Mouse (Mus musculus) heart, embryonic 14.5 days (tissue): Measurements from ENCODE around the gene Kif1b. TPM values are rescaled to one million over a fixed set of nuclear protein-coding genes. Genes with fewer than 3 reads are reported as not detected.

Experiments used
- ATAC-seq: fragments of 200-750 bp; cut with Nextera tagmentation; 2 replicates; pipeline ENCODE4 v1.8.0; 2017; ENCODE audit warnings: low read depth, moderate TSS enrichment; ENCODE audit not compliant: insufficient number of reproducible peaks, insufficient read depth, low FRiP score
- H3K27ac ChIP-seq, 2 experiments: fragments of 200-500 bp in 1 of 2; fragments of 300-500 bp in 1 of 2; sonication (generic) in 1 of 2; replicated peaks in 1 of 2; 2 replicates each; pipeline ENCODE4 v1.5.1; 2012 to 2014; ENCODE audit warnings: low read depth in 2 of 2, low read length in 2 of 2, control low read depth in 1 of 2, mild to moderate bottlenecking in 1 of 2, mixed read lengths in 1 of 2; ENCODE audit not compliant: control insufficient read depth in 1 of 2, insufficient read depth in 1 of 2
- H3K27me3 ChIP-seq: fragments of 300-500 bp; sonication (generic); 2 replicates; pipeline ENCODE4 v1.6.1; 2014; ENCODE audit warnings: mild to moderate bottlenecking, low read length, control low read depth; ENCODE audit not compliant: control insufficient read depth, insufficient read depth
- H3K36me3 ChIP-seq: fragments of 300-500 bp; sonication (generic); 2 replicates; pipeline ENCODE4 v1.6.1; 2014; ENCODE audit warnings: mild to moderate bottlenecking, control low read depth, low read length, mixed read lengths; ENCODE audit not compliant: control insufficient read depth, insufficient read depth
- H3K4me1 ChIP-seq, 2 experiments: fragments of 200-500 bp in 1 of 2; fragments of 300-500 bp in 1 of 2; sonication (generic) in 1 of 2; 2 replicates each; pipeline ENCODE4 v1.6.1; 2012 to 2014; ENCODE audit warnings: low read length in 2 of 2, control low read depth in 1 of 2, mixed read lengths in 1 of 2; ENCODE audit not compliant: control insufficient read depth in 2 of 2, insufficient read depth in 2 of 2
- H3K4me2 ChIP-seq: fragments of 300-500 bp; sonication (generic); 2 replicates; pipeline ENCODE4 v1.6.1; 2014; ENCODE audit warnings: mild to moderate bottlenecking, low read length
- H3K4me3 ChIP-seq, 2 experiments: fragments of 200-500 bp in 1 of 2; fragments of 300-500 bp in 1 of 2; sonication (generic) in 1 of 2; 2 replicates each; pipeline ENCODE4 v1.5.1; 2012 to 2014; ENCODE audit warnings: low read length in 2 of 2, mild to moderate bottlenecking in 2 of 2, control low read depth in 1 of 2, low read depth in 1 of 2, moderate library complexity in 1 of 2; ENCODE audit not compliant: control insufficient read depth in 1 of 2, insufficient read depth in 1 of 2
- H3K9ac ChIP-seq: fragments of 300-500 bp; sonication (generic); 2 replicates; pipeline ENCODE4 v1.6.1; 2014; ENCODE audit warnings: mild to moderate bottlenecking, low read length
- H3K9me3 ChIP-seq: fragments of 300-500 bp; sonication (generic); 2 replicates; pipeline ENCODE4 v1.6.1; 2016; ENCODE audit warnings: low read length, control low read depth; ENCODE audit not compliant: control insufficient read depth
- whole genome bisulfite sequencing: fragments of 180-500 bp; shearing (Covaris S2); extraction: QIAGEN DNeasy Blood & Tissue Kit; methylation state at CpG from one replicate; pipeline ENCODE4 v1.1.7; 2014; 5-methylcytosine and 5-hydroxymethylcytosine counted together
- polyA plus RNA-seq: library from polyadenylated mRNA; unstranded; fragments of >200 nt; fragmentation: Nextera tagmentation; extraction: Ambion mirVana; gene quantifications from 2 replicates; pipeline ENCODE4 v1.2.1, GENCODE M21; 2014

Gene Kif1b
- polyA plus RNA-seq, 1 experiment from 2014 or later: 51.9 TPM

DNA sequence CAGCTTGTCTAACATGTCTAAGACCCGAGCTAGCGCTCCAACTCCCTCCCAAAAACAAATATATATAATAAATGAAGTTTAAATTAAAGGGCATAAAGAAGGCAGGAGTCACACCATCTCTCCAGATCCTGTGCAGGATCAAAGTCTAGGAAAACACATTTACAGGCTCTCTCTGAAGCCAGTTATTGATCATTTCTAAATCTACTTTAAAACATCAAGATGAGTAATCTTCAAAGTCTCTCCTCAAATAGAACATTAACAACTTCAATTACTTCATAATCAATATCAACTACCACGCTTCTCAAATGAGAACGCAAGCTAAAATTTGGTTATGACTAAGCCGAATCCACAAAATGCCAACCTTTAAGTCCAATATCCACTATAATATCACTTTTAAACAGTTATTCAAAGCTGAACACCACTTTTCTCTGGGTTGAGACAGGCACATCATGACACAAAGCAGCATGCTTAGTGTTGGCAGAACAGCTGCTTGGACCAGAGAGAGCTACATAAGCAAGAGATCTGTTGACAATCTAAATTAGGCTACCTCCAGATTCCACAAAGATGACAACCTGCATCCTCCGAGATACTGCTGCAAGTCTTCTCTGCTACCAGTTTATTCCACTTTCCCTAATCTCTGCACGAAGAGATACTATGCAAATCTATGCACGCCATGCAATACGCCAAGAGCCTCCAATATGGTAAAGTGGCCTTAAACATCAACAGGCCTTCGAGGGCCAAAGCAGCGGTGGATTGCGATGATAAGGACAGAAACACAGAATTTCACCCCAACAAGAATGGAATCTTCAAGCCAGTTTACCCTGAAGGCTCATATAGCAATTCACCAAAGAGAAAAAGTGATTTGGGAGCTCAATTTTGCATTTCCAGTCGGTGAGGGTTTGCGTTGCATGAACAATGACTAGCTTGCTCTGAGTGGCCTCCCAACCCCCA lies 1.5 kb downstream of the Kif1b start:
- Histone ChIP-seq H3K27me3 (no peaks in the 10 kb centered on the region), H3K27ac (peak overlapping the region; percentile 89 to 96), H3K9ac (peak overlapping the region; percentile 98), H3K4me2 (peak overlapping the region; percentile 75), H3K9me3 (no peaks in the 10 kb centered on the region), H3K4me1 (peaks cover 11 to 50% of the 10 kb centered on the region in 2 experiments), H3K36me3 (no peaks in the 10 kb centered on the region), H3K4me3 (peak overlapping the region; percentile 82 to 95)
- ATAC-seq: no peak
- 34% methylated on average over 14 of the region's 14 CpGs for WGBS

DNA sequence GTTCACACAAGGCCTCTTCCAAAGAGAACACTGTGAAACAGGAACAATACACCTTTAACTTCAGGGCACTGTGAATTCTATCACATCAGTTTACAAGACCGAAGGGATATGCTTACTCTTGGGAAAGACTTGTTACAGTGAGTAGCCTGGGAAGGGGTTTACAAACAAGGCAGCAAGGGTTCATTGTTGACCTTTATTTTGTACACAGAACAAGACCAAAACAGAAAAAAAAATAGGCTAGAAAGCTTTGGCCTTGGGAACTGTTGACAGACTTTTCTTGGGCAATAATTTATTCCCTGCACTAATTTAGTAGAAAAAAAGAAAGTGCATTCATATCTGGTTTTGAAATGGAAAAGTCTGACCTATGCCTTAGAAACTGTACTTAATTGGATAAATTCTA lies 3.0 kb downstream of the Kif1b start:
- Histone ChIP-seq H3K27ac (no peak overlapping the region), H3K4me1 (peaks cover 11 to 51% of the 10 kb centered on the region in 2 experiments), H3K9me3 (no peaks in the 10 kb centered on the region), H3K4me2 (no peak overlapping the region), H3K9ac (no peak overlapping the region), H3K36me3 (no peaks in the 10 kb centered on the region), H3K27me3 (no peaks in the 10 kb centered on the region), H3K4me3 (no peak overlapping the region)
- ATAC-seq: no peak
- WGBS: 70% methylated on average over 1 of the region's 1 CpGs

DNA sequence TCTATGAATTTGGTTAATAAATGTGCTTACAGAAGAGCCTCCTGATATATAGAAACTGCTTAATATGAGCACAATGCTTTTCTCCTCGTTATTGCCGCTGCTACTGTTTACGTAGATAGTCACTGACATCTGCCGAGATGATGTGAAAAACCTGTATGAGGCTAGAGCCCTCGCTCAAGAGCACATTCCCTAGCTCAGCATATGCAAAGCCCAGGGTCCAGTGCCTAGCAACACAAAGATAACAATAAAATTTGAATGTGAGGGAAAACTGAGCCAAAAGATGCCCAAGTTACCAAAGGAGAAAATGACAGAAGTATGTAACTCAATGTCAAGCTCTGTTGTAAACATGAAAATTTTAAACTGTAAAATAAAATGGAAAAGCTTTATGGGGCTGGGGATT lies 4.0 kb downstream of the Kif1b start:
- ATAC-seq: no peak
- no peak overlapping the region for H3K27ac ChIP-seq

DNA sequence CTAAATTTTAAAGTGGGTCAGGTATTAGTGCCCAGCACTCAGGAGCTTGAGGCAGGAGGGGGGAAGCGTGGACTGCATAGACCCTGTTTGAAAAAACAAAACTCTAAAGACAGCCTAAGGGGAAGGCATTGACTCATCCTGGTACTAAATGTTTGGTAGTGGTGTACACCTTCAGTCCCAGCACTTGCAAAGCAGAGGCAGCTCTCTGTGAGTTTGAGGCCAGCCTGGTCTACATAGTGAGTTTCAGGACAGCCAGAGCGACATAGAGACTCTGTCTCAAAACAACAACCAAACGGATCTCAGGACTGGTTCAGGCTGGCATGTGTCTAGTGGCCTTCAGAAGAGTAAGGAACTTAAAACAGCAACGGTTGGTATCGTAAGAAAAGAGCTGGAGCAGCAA lies 4.7 kb downstream of the Kif1b start:
- Histone ChIP-seq H3K4me1 (peaks cover 8 to 44% of the 10 kb centered on the region in 2 experiments), H3K27me3 (no peaks in the 10 kb centered on the region), H3K9me3 (no peaks in the 10 kb centered on the region), H3K4me2 (peak overlapping the region; percentile 46), H3K27ac (no peak overlapping the region), H3K36me3 (no peaks in the 10 kb centered on the region), H3K4me3 (no peak overlapping the region), H3K9ac (no peak overlapping the region)
- WGBS: 68% methylated on average over 5 of the region's 5 CpGs
- ATAC-seq: no peak

More for the DNA sequence above, 4.0 kb downstream of the Kif1b start:
- 29% methylated on average over 5 of the region's 5 CpGs for WGBS
- no peak overlapping the region for H3K4me3 ChIP-seq
- H3K9ac ChIP-seq: 0 out of 2 replicates have a peak overlapping the region, but pooled peaks have one; percentile 25
- no peaks in the 10 kb centered on the region for H3K27me3 ChIP-seq
- no peaks in the 10 kb centered on the region for H3K9me3 ChIP-seq
- H3K4me2 ChIP-seq: peak overlapping the region; percentile 46
- H3K36me3 ChIP-seq: no peaks in the 10 kb centered on the region
- peaks cover 8 to 48% of the 10 kb centered on the region in 2 experiments for H3K4me1 ChIP-seq

DNA sequence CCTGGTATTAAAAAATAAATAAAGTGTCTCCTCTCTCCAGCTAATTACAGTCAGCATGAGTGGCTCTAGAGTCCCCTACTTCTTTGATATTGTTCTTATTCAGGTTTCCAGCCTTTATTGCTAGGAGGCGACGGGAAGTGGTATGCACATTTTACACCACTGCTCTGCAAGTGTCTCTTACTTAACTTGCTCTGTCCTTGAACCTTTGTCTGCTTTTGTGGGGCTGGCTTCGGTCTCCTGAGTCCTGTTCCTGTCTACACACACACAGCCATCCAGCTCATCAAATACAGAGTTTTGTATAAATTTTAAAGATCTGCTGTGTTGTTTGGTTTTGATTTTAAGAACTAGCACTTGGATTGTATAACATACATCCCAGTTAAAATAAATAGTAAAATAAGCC lies 5.4 kb downstream of the Kif1b start:
- no peak for ATAC-seq
- Histone ChIP-seq H3K4me3 (no peak overlapping the region), H3K4me2 (no peak overlapping the region; the same call in 1 of the 2 replicates), H3K4me1 (peaks cover 8 to 44% of the 10 kb centered on the region in 2 experiments), H3K27me3 (no peaks in the 10 kb centered on the region), H3K27ac (no peak overlapping the region), H3K9me3 (no peaks in the 10 kb centered on the region), H3K9ac (peak overlapping the region; percentile 21; the same call in 1 of the 2 replicates), H3K36me3 (no peaks in the 10 kb centered on the region)
- WGBS: 55% methylated on average over 3 of the region's 3 CpGs

DNA sequence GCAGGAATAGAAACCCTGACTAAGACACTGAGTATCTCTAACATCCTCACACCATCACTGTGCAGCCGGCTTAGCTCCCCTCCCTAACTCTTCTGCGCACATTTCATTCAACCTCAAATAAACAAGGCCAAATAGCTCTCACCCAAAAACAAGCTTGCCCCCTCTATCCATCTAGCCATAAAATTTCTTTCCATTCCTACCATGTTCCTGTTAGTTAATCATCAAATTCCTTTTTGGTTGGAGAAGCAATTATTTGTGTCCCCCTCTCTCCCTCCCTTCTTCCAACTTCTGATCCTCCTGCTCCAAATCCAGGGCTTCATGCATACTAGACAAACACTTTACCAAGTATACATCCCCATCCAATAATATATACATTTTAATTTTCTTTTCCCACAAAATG lies 11.0 kb downstream of the Kif1b start:
- H3K9me3 ChIP-seq: no peaks in the 10 kb centered on the region
- no peak overlapping the region for H3K9ac ChIP-seq
- no peak overlapping the region for H3K27ac ChIP-seq
- no peak overlapping the region for H3K4me2 ChIP-seq
- WGBS: 86% methylated on average over 2 of the region's 2 CpGs
- peaks cover 8 to 25% of the 10 kb centered on the region in 2 experiments for H3K4me1 ChIP-seq
- no peaks in the 10 kb centered on the region; the same call in 1 of the 2 replicates for H3K36me3 ChIP-seq
- no peak for ATAC-seq
- no peaks in the 10 kb centered on the region for H3K27me3 ChIP-seq
- H3K4me3 ChIP-seq: no peak overlapping the region

DNA sequence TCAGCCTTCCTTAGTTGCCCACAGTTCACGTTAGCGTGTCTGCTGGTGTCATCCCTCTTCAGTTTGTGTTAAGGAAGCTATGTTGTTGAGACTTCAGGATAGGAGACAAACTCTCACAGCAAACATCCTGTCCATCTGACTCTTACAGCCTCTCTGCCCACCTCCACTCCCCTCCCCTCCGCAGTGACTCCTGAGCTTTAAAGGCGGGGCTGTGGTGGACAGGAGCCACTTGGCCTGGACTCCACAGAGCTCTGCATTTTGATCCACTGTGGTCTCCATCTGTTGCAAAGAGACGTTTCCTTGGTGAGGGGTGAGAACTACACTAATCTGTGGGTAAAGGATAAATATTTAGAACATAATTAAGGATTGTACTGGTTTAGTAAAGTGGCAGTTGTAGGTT lies 14.5 kb downstream of the Kif1b start:
- ATAC-seq: no peak
- H3K4me2 ChIP-seq: no peak overlapping the region
- WGBS: 68% methylated on average over 5 of the region's 5 CpGs
- no peaks in the 10 kb centered on the region for H3K9me3 ChIP-seq
- peaks cover 6 to 19% of the 10 kb centered on the region in 2 experiments for H3K4me1 ChIP-seq
- peaks cover 27% of the 10 kb centered on the region for H3K36me3 ChIP-seq
- H3K4me3 ChIP-seq: no peak overlapping the region
- H3K9ac ChIP-seq: no peak overlapping the region
- H3K27me3 ChIP-seq: no peaks in the 10 kb centered on the region
- no peak overlapping the region for H3K27ac ChIP-seq
